Mouse (Mus musculus): ENCODE measurements at regions not wholly inside any gene's neighbourhood (a gene's known extent, or its start where the extent isn't known, plus 50 kb on each side); places are given as distances from the start of the nearest gene placed in this dataset.

DNA sequence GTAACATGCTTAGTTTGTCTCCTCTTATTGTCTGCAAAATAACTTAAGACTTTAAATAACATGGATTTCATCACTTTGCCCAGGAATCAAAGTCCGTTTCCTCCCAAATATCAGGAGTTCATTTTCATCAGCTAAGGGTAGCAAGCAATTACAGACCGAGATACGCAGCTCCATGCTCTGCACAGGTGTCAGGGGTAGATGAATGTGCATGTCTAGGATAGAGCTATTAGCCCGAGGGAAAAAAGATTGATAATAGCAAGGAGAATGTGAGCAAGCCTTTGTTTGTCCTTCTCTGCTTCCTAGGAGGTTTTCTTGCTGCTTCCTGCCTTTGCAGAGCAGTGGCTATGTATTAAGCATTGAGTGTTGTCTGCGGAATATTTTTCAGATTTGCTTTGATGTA is 77.8 kb downstream of the Tas2r134 start:
- Histone ChIP-seq H3K36me3 (ENCODE audit: control insufficient read depth in 1 of 2, insufficient read depth in 2 of 2, low read length in 2 of 2) (no peaks in the 10 kb centered on the region), H3K27me3 (ENCODE audit: control insufficient read depth in 1 of 2, insufficient read depth in 2 of 2, low read length in 2 of 2) (no peaks in the 10 kb centered on the region), H3K9ac (ENCODE audit: control insufficient read depth, low read depth, low read length, poor library complexity, severe bottlenecking) (no peak overlapping the region), H3K4me1 (ENCODE audit: control insufficient read depth in 1 of 2, insufficient read depth in 2 of 2, low read length in 2 of 2) (no peaks in the 10 kb centered on the region), H3K79me2 (ENCODE audit: control insufficient read depth, insufficient read depth, low read length, poor library complexity) (no peaks in the 10 kb centered on the region), H3K27ac (ENCODE audit: control insufficient read depth, low read depth, low read length) (no peak overlapping the region), H3K9me3 (replicated peaks; ENCODE audit: insufficient read depth, low read length) (no peaks in the 10 kb centered on the region), H3K4me3 (ENCODE audit: control insufficient read depth in 1 of 2, insufficient read depth in 1 of 2, low read depth in 2 of 2, low read length in 2 of 2) (no peak overlapping the region)
- no peak for DNase-seq (ENCODE audit: low read depth, low spot score)
- no peak for TF ChIP-seq UBTF (IDR thresholded peaks at IDR 0.05; ENCODE audit: borderline replicate concordance, insufficient read depth, low read depth, low read length)
- no peak for TF ChIP-seq GABPA (IDR thresholded peaks at IDR 0.05; ENCODE audit: low read depth, low read length)
- no peak for TF ChIP-seq SMC3 (IDR thresholded peaks at IDR 0.05; ENCODE audit: low read depth, low read length)
- TF ChIP-seq POLR2AphosphoS5 (IDR thresholded peaks at IDR 0.05; ENCODE audit: borderline replicate concordance, low read depth, low read length): no peak
- TF ChIP-seq USF2 (IDR thresholded peaks at IDR 0.05; ENCODE audit: borderline replicate concordance in 1 of 2, insufficient read depth in 1 of 2, low read depth in 1 of 2, low read length in 2 of 2): no peak
- no peak for TF ChIP-seq MYB (IDR thresholded peaks at IDR 0.05; ENCODE audit: low read depth, low read length)

DNA sequence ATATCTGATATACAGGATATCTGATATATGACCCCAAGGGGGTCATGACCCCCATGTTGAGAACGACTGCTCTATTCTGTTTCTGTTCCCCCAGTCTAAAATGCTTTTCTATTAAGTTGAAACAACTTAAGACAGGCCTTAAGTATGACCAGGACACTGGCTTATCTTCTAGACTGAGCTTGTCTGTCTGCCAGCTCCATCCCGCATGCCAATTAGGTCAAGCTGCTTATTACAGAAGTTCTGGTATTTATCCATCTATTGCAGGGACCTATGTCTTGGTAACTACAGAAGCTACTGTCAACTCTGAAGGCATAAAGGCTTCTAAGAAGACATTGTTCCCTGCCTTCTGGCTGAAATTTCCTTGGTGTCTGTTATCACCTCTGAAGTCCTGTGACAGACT is 81.4 kb downstream of the Tas2r134 start:
- no peak overlapping the region for H3K27ac ChIP-seq (ENCODE audit: control insufficient read depth, low read depth, low read length)
- H3K36me3 ChIP-seq (ENCODE audit: control insufficient read depth in 1 of 2, insufficient read depth in 2 of 2, low read length in 2 of 2): no peaks in the 10 kb centered on the region

DNA sequence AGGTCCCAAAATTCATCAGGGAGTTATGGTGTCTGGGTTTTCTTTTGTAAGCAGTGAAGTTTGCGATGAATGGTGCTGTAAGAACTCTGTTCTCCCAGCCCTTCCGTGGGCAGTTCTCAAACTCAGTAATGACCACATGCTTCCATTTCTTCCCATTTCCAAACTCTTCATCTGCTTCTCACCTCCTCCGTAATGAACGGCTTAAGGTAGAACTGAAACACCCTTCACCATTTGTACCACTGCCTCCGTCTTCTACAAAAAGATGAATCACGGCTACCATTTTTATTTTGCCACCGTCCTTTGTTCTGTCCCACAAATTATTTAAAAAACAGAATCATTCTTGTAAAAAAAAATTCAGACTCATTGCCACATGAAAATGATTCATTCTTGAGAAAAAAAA is 85.3 kb downstream of the Tas2r134 start:
- H3K9ac ChIP-seq (ENCODE audit: control insufficient read depth, low read depth, low read length, poor library complexity, severe bottlenecking): no peak overlapping the region
- TF ChIP-seq USF1 (IDR thresholded peaks at IDR 0.05; ENCODE audit: low read depth, low read length) (no peak), TBP (IDR thresholded peaks at IDR 0.05; ENCODE audit: low read depth, low read length) (no peak), POLR2AphosphoS2 (IDR thresholded peaks at IDR 0.05; ENCODE audit: low read length) (no peak), GATA1 (IDR thresholded peaks at IDR 0.05; ENCODE audit: low read depth, low read length) (no peak), BHLHE40 (IDR thresholded peaks at IDR 0.05; ENCODE audit: borderline replicate concordance, low read depth, low read length) (no peak), TAL1 (IDR thresholded peaks at IDR 0.05; ENCODE audit: low read length) (no peak), ETS1 (IDR thresholded peaks at IDR 0.05; ENCODE audit: low read depth, low read length) (no peak)
- H3K4me1 ChIP-seq (ENCODE audit: control insufficient read depth in 1 of 2, insufficient read depth in 2 of 2, low read length in 2 of 2): no peaks in the 10 kb centered on the region
- H3K27ac ChIP-seq (ENCODE audit: control insufficient read depth, low read depth, low read length): no peak overlapping the region
- H3K9me3 ChIP-seq (replicated peaks; ENCODE audit: insufficient read depth, low read length): no peaks in the 10 kb centered on the region
- no peaks in the 10 kb centered on the region for H3K79me2 ChIP-seq (ENCODE audit: control insufficient read depth, insufficient read depth, low read length, poor library complexity)
- H3K4me3 ChIP-seq (ENCODE audit: control insufficient read depth in 1 of 2, insufficient read depth in 1 of 2, low read depth in 2 of 2, low read length in 2 of 2): no peak overlapping the region
- DNase-seq (ENCODE audit: low read depth, low spot score): no peak
- no peaks in the 10 kb centered on the region for H3K27me3 ChIP-seq (ENCODE audit: control insufficient read depth in 1 of 2, insufficient read depth in 2 of 2, low read length in 2 of 2)
- no peaks in the 10 kb centered on the region for H3K36me3 ChIP-seq (ENCODE audit: control insufficient read depth in 1 of 2, insufficient read depth in 2 of 2, low read length in 2 of 2)

More for the DNA sequence above, 81.4 kb downstream of the Tas2r134 start:
- Histone ChIP-seq H3K9me3 (replicated peaks; ENCODE audit: insufficient read depth, low read length) (no peaks in the 10 kb centered on the region), H3K4me3 (ENCODE audit: control insufficient read depth in 1 of 2, insufficient read depth in 1 of 2, low read depth in 2 of 2, low read length in 2 of 2) (no peak overlapping the region), H3K4me1 (ENCODE audit: control insufficient read depth in 1 of 2, insufficient read depth in 2 of 2, low read length in 2 of 2) (no peaks in the 10 kb centered on the region), H3K9ac (ENCODE audit: control insufficient read depth, low read depth, low read length, poor library complexity, severe bottlenecking) (no peak overlapping the region), H3K27me3 (ENCODE audit: control insufficient read depth in 1 of 2, insufficient read depth in 2 of 2, low read length in 2 of 2) (no peaks in the 10 kb centered on the region), H3K79me2 (ENCODE audit: control insufficient read depth, insufficient read depth, low read length, poor library complexity) (no peaks in the 10 kb centered on the region)
- no peak for DNase-seq (ENCODE audit: low read depth, low spot score)
- no peak for TF ChIP-seq RAD21 (IDR thresholded peaks at IDR 0.05; ENCODE audit: low read depth, low read length)
- TF ChIP-seq MAFK (IDR thresholded peaks at IDR 0.05; ENCODE audit: borderline replicate concordance, low read depth, low read length): no peak
- TF ChIP-seq UBTF (IDR thresholded peaks at IDR 0.05; ENCODE audit: borderline replicate concordance, insufficient read depth, low read depth, low read length): no peak
- no peak for TF ChIP-seq E2F4 (IDR thresholded peaks at IDR 0.05; ENCODE audit: borderline replicate concordance, low read depth, low read length)
- no peak for TF ChIP-seq BHLHE40 (IDR thresholded peaks at IDR 0.05; ENCODE audit: borderline replicate concordance, low read depth, low read length)
- TF ChIP-seq ZC3H11A (IDR thresholded peaks at IDR 0.05; ENCODE audit: low read depth, low read length): no peak
- TF ChIP-seq HCFC1 (IDR thresholded peaks at IDR 0.05; ENCODE audit: low read depth, low read length): no peak
- TF ChIP-seq RCOR1 (IDR thresholded peaks at IDR 0.05; ENCODE audit: low read depth, low read length): no peak
- TF ChIP-seq POLR2AphosphoS5 (IDR thresholded peaks at IDR 0.05; ENCODE audit: borderline replicate concordance, low read depth, low read length): no peak
- no peak for TF ChIP-seq CHD2 (IDR thresholded peaks at IDR 0.05; ENCODE audit: low read length)
- TF ChIP-seq USF1 (IDR thresholded peaks at IDR 0.05; ENCODE audit: low read depth, low read length): no peak
- TF ChIP-seq ZKSCAN1 (IDR thresholded peaks at IDR 0.05; ENCODE audit: low read depth, low read length): no peak
- no peak for TF ChIP-seq MEF2A (IDR thresholded peaks at IDR 0.05; ENCODE audit: extremely low read depth, insufficient replicate concordance, low read depth, low read length, poor library complexity, severe bottlenecking)
- no peak for TF ChIP-seq MYC (IDR thresholded peaks at IDR 0.05; ENCODE audit: low read depth, low read length)

Data from MEL (cell line).